In the genomic region with DNA sequence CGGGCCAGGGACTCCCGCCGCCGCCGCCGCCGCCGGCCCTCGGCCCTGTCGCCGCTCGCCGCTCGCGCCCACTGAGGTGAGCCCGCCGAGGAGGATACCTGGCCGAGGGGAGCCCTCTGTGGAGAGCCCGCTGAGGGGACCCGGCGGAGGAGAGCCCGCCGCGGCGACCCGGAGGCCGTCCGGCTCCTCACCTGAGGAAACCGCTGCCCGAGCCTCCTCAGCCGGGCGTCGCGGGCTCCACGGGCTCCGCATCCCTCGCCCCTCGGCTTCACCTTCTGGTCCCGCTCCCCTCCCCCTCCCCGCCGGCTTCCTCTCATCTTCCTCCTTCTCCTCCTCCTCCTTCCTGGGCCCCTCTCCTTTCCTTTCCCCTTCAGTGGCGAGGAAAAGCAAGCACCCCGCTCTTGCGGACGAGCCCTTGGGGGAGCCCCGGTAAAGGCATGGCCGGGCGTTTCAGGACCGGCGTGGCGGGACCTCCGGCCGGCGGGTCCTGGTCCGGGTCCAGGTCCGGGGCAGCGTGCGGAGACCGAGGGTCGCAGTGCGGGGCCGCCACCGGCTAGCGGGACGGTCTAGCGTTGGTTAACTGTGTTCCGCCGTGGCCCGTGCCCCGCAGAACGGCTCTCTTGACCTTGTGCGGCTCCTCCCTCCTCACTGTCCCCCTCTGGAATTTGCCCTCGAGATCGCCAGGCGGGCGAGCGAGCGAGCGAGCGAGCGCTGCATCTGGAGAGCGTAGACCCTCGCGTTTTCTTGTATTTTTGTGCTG, we compare ENCODE assay signal across 7 mouse cellular contexts. TPM values are rescaled to one million over a fixed set of nuclear protein-coding genes. Genes with fewer than 3 reads are reported as not detected.
DNase-seq lines count a peak whose midpoint lies in the region; ATAC-seq and TF ChIP-seq lines count a peak whose summit lies in the region.

No protein-coding gene starts in this region.

- 0% methylated on average over 55 of the region's 84 CpGs for WGBS in forebrain, embryonic 14.5 days
- under 1% methylated on average over 65 of the region's 84 CpGs for WGBS in hindbrain, embryonic 13.5 days

- H3K9me3 ChIP-seq in forebrain, embryonic 14.5 days (replicated peaks; ENCODE audit: control insufficient read depth, low read length) = no peaks in the 10 kb centered on the region
- no peaks in the 10 kb centered on the region for H3K9me3 ChIP-seq in hindbrain, embryonic 13.5 days
- no peaks in the 10 kb centered on the region for H3K9me3 ChIP-seq in megakaryocyte, embryonic 14.5 days

- peak overlapping the region; percentile 94 for H3K4me3 ChIP-seq in forebrain, embryonic 14.5 days (ENCODE audit: low read depth, low read length)
- H3K4me3 ChIP-seq in hindbrain, embryonic 13.5 days = peak overlapping the region; percentile 96
- peak overlapping the region; percentile 93 for H3K4me3 ChIP-seq in megakaryocyte, embryonic 14.5 days (replicated peaks)

- peaks cover 14% of the 10 kb centered on the region for H3K4me1 ChIP-seq in forebrain, embryonic 14.5 days (ENCODE audit: control insufficient read depth, insufficient read depth, low read length)
- peaks cover 42% of the 10 kb centered on the region for H3K4me1 ChIP-seq in hindbrain, embryonic 13.5 days (replicated peaks)
- H3K4me1 ChIP-seq in megakaryocyte, embryonic 14.5 days = peaks cover 30% of the 10 kb centered on the region

- CTCF ChIA-PET in Patski (lab: Charles Lee) = no interaction called here

- POLR2A ChIA-PET in Patski (lab: Charles Lee) = interaction anchor here (1.0 to 1.2 kb wide), 2 partner anchors 114 to 137 kb away, joined by 5 read pairs; no protein-coding TSS in a partner anchor

- H3K27me3 ChIP-seq in Patski = no peaks in the 10 kb centered on the region
- no peaks in the 10 kb centered on the region for H3K27me3 ChIP-seq in forebrain, embryonic 14.5 days (replicated peaks; ENCODE audit: control insufficient read depth, insufficient read depth, low read length)
- H3K27me3 ChIP-seq in hindbrain, embryonic 13.5 days = no peaks in the 10 kb centered on the region; the same call in 1 of the 2 replicates
- H3K27me3 ChIP-seq in megakaryocyte, embryonic 14.5 days (replicated peaks) = peaks cover 10% of the 10 kb centered on the region

- TF ChIP-seq POLR2A in brain, embryonic 14.5 days (IDR thresholded peaks at IDR 0.05; ENCODE audit: borderline replicate concordance, extremely low read depth, insufficient read depth, insufficient read length, poor library complexity, severe bottlenecking) = no peak

- ATAC-seq in Patski = peak; percentile 45
- ATAC-seq in forebrain, embryonic 14.5 days = peak; percentile 42
- ATAC-seq in hindbrain, embryonic 13.5 days (ENCODE audit: low FRiP score) = peak; percentile 52

- peaks cover 14% of the 10 kb centered on the region for H3K36me3 ChIP-seq in forebrain, embryonic 14.5 days (ENCODE audit: control insufficient read depth, insufficient read depth, low read length)
- peaks cover 8% of the 10 kb centered on the region for H3K36me3 ChIP-seq in hindbrain, embryonic 13.5 days
- peaks cover 20% of the 10 kb centered on the region for H3K36me3 ChIP-seq in megakaryocyte, embryonic 14.5 days (replicated peaks; ENCODE audit: low read length)

- in situ Hi-C loops in Patski (cut with MboI; ENCODE audit: low pct_unique_long_range_greater_than_20kb) = no loop called here

- H3K27ac ChIP-seq in forebrain, embryonic 14.5 days (ENCODE audit: low read depth, low read length) = peak overlapping the region; percentile 90
- peak overlapping the region; percentile 97 for H3K27ac ChIP-seq in hindbrain, embryonic 13.5 days

- no peak for TF ChIP-seq CTCF in Patski (IDR thresholded peaks at IDR 0.05)
- no peak for TF ChIP-seq CTCF in brain, embryonic 14.5 days (IDR thresholded peaks at IDR 0.05; ENCODE audit: borderline replicate concordance, extremely low read depth, insufficient read depth, insufficient read length)

- peak overlapping the region; percentile 73 for H3K4me2 ChIP-seq in forebrain, embryonic 14.5 days (ENCODE audit: low read length)
- H3K4me2 ChIP-seq in hindbrain, embryonic 13.5 days = peak overlapping the region; percentile 75

- H3K9ac ChIP-seq in forebrain, embryonic 14.5 days (ENCODE audit: low read length) = peak overlapping the region; percentile 97
- H3K9ac ChIP-seq in hindbrain, embryonic 13.5 days = peak overlapping the region; percentile 98

- no peak for DNase-seq in Patski (ENCODE audit: low read depth, low spot score)
- DNase-seq in brain, embryonic 14.5 days (ENCODE audit: low read depth) = peak; percentile 69
- peak; percentile 53 for DNase-seq in forebrain, embryonic 14.5 days (ENCODE audit: low spot score)
- DNase-seq in left cerebral cortex, adult 8-10 months (ENCODE audit: low spot score in 2 of 2) = peak; percentile 14 to 23
- peak; percentile 36 for DNase-seq in right cerebral cortex, postnatal 25 days

RNA-seq across cellular contexts. Expression of gene Lpgat1, which starts 1.1 kb away (rescaled TPM):
- 96.9 TPM for polyA plus RNA-seq in Patski (2021)
- polyA plus RNA-seq in brain, embryonic 14.5 days (2012; rRNA removed) = 26.4 and 36.8 TPM in 2 replicates
- polyA plus RNA-seq in forebrain, embryonic 14.5 days (2014; fragmentation: Nextera tagmentation; extraction: Ambion mirVana) = 24.6 and 34.3 TPM in 2 replicates
- 29.7 and 33.4 TPM in 2 replicates for polyA plus RNA-seq in hindbrain, embryonic 13.5 days (2015; fragmentation: Nextera tagmentation; extraction: Ambion mirVana)
- 100 to 1,000 TPM; 184 to 194 (median 190) TPM for total RNA-seq in left cerebral cortex, adult 8-10 months (2022)
- polyA plus RNA-seq in megakaryocyte, embryonic 14.5 days (2012; ENCODE audit: insufficient read depth, low replicate concordance) = 1.9 TPM in 1 of 2 replicates, not detected in the other
